22 mouse cellular contexts compared by ENCODE assay signal in genomic region chr16:56055911-56056310, GRCm38 (mm10). TPM values are rescaled to one million over a fixed set of nuclear protein-coding genes. Genes with fewer than 3 reads are reported as not detected.
DNase-seq lines count a peak whose midpoint lies in the region; ATAC-seq lines count a peak whose summit lies in the region.
"Had no signal": no experiment of that assay in that cellular context is flagged by ENCODE, and none has a peak within 500 bp of the region (broad histone marks: within the 10 kb centered on the region; RNA-seq: fewer than 3 reads in every experiment).

No protein-coding gene starts in this region.

- no peak overlapping the region for H3K4me3 ChIP-seq in forebrain, embryonic 10.5 days
- H3K4me3 ChIP-seq in forebrain, embryonic 15.5 days: no peak overlapping the region
- H3K4me3 ChIP-seq in midbrain, embryonic 11.5 days (ENCODE audit: low read depth, low read length): no peak overlapping the region
- no peak overlapping the region for H3K4me3 ChIP-seq in midbrain, embryonic 16.5 days (ENCODE audit: low read depth, low read length)
- no peak overlapping the region for H3K4me3 ChIP-seq in midbrain, embryonic 13.5 days (replicated peaks)
- H3K4me3 ChIP-seq in midbrain, embryonic 14.5 days (replicated peaks; ENCODE audit: low read depth, low read length): no peak overlapping the region

- H3K9ac ChIP-seq in forebrain, embryonic 15.5 days (replicated peaks): no peak overlapping the region
- no peak overlapping the region for H3K9ac ChIP-seq in midbrain, embryonic 11.5 days (ENCODE audit: low read length)
- H3K9ac ChIP-seq in midbrain, embryonic 16.5 days (ENCODE audit: low read depth, low read length): no peak overlapping the region
- no peak overlapping the region for H3K9ac ChIP-seq in midbrain, embryonic 13.5 days (replicated peaks)
- H3K9ac ChIP-seq in midbrain, embryonic 14.5 days (replicated peaks; ENCODE audit: low read length): no peak overlapping the region

- WGBS in forebrain, embryonic 10.5 days: 83% methylated on average over 3 of the region's 3 CpGs
- 78% methylated on average over 3 of the region's 3 CpGs for WGBS in forebrain, embryonic 15.5 days
- WGBS in midbrain, embryonic 11.5 days: 87% methylated on average over 3 of the region's 3 CpGs
- WGBS in midbrain, embryonic 16.5 days: 84% methylated on average over 3 of the region's 3 CpGs
- 85% methylated on average over 3 of the region's 3 CpGs for WGBS in midbrain, embryonic 13.5 days
- 87% methylated on average over 3 of the region's 3 CpGs for WGBS in midbrain, embryonic 14.5 days

- H3K9me3 ChIP-seq in forebrain, embryonic 10.5 days: no peaks in the 10 kb centered on the region
- H3K9me3 ChIP-seq in forebrain, embryonic 15.5 days: no peaks in the 10 kb centered on the region
- no peaks in the 10 kb centered on the region for H3K9me3 ChIP-seq in midbrain, embryonic 11.5 days (ENCODE audit: control insufficient read depth, low read length)
- H3K9me3 ChIP-seq in midbrain, embryonic 16.5 days (replicated peaks; ENCODE audit: control insufficient read depth, low read length, poor library complexity, severe bottlenecking): no peaks in the 10 kb centered on the region
- H3K9me3 ChIP-seq in midbrain, embryonic 13.5 days: no peaks in the 10 kb centered on the region
- H3K9me3 ChIP-seq in midbrain, embryonic 14.5 days (ENCODE audit: control insufficient read depth, low read length): no peaks in the 10 kb centered on the region
- H3K9me3 ChIP-seq: G1E had no signal

- ATAC-seq in forebrain, embryonic 15.5 days (replicated peaks): no peak
- ATAC-seq in midbrain, embryonic 11.5 days (ENCODE audit: low FRiP score): 0 out of 2 replicates have a peak, but pooled peaks have one; percentile 2
- ATAC-seq in midbrain, embryonic 16.5 days: no peak
- 0 out of 2 replicates have a peak, but pooled peaks have one; percentile 4 for ATAC-seq in midbrain, embryonic 13.5 days
- ATAC-seq in midbrain, embryonic 14.5 days (ENCODE audit: low FRiP score, low TSS enrichment): no peak
- ATAC-seq: activated CD4-positive, CD25-positive, alpha-beta regulatory T cell, adult 4 months; CD4-positive, CD25-positive, alpha-beta regulatory T cell, adult 4 months; Patski had no signal

- no peak overlapping the region for H3K4me2 ChIP-seq in forebrain, embryonic 15.5 days (replicated peaks)
- no peak overlapping the region for H3K4me2 ChIP-seq in midbrain, embryonic 11.5 days
- no peak overlapping the region for H3K4me2 ChIP-seq in midbrain, embryonic 16.5 days (ENCODE audit: low read length)
- H3K4me2 ChIP-seq in midbrain, embryonic 13.5 days (replicated peaks): no peak overlapping the region
- H3K4me2 ChIP-seq in midbrain, embryonic 14.5 days (ENCODE audit: low read length): no peak overlapping the region

- H3K4me1 ChIP-seq in forebrain, embryonic 10.5 days: peaks cover 27% of the 10 kb centered on the region
- no peaks in the 10 kb centered on the region for H3K4me1 ChIP-seq in forebrain, embryonic 15.5 days
- H3K4me1 ChIP-seq in midbrain, embryonic 11.5 days (ENCODE audit: control insufficient read depth, insufficient read depth, low read length): peaks cover 7% of the 10 kb centered on the region; the same call in 1 of the 2 replicates
- 0 out of 2 replicates have a peak, but pooled peaks cover 2% of the 10 kb centered on the region for H3K4me1 ChIP-seq in midbrain, embryonic 16.5 days (ENCODE audit: control insufficient read depth, insufficient read depth, low read length)
- H3K4me1 ChIP-seq in midbrain, embryonic 13.5 days (replicated peaks): 0 out of 2 replicates have a peak, but pooled peaks cover 5% of the 10 kb centered on the region
- 0 out of 2 replicates have a peak, but pooled peaks cover 3% of the 10 kb centered on the region for H3K4me1 ChIP-seq in midbrain, embryonic 14.5 days (ENCODE audit: control insufficient read depth, insufficient read depth, low read length)

- H3K36me3 ChIP-seq in forebrain, embryonic 10.5 days (replicated peaks): no peaks in the 10 kb centered on the region
- H3K36me3 ChIP-seq in forebrain, embryonic 15.5 days: no peaks in the 10 kb centered on the region
- H3K36me3 ChIP-seq in midbrain, embryonic 11.5 days (ENCODE audit: control insufficient read depth, insufficient read depth, low read length): no peaks in the 10 kb centered on the region
- no peaks in the 10 kb centered on the region for H3K36me3 ChIP-seq in midbrain, embryonic 16.5 days (ENCODE audit: control insufficient read depth, insufficient read depth, low read length)
- no peaks in the 10 kb centered on the region for H3K36me3 ChIP-seq in midbrain, embryonic 13.5 days
- H3K36me3 ChIP-seq in midbrain, embryonic 14.5 days (ENCODE audit: control insufficient read depth, insufficient read depth, low read length): no peaks in the 10 kb centered on the region
- H3K36me3 ChIP-seq: G1E had no signal

- intact Hi-C loops in heart, postnatal 36 days (cut with DNase I): no loop called here

- DNase-seq in forebrain, embryonic 10.5 days (ENCODE audit: extremely low spot score, low spot score): no peak
- peak; percentile 57 for DNase-seq in heart, adult 11 months
- no peak for DNase-seq in heart, postnatal 36 days
- DNase-seq in midbrain, embryonic 11.5 days (ENCODE audit: low spot score, missing footprints): peak; percentile 84
- DNase-seq in midbrain, embryonic 14.5 days: no peak
- DNase-seq: adrenal gland, adult 2 months; adrenal gland, adult 8-10 months; adrenal gland, postnatal 10 days; adrenal gland, postnatal 14 days; adrenal gland, postnatal 25 days; adrenal gland, postnatal 36 days; B cell, adult 2 months; cerebellum, adult 11 months; cerebellum, adult 11-12 months had no signal

- peak overlapping the region; percentile 74; the same call in 1 of the 2 replicates for H3K27ac ChIP-seq in forebrain, embryonic 10.5 days
- H3K27ac ChIP-seq in forebrain, embryonic 15.5 days (replicated peaks): no peak overlapping the region
- H3K27ac ChIP-seq in midbrain, embryonic 11.5 days (ENCODE audit: low read depth, low read length): no peak overlapping the region
- no peak overlapping the region for H3K27ac ChIP-seq in midbrain, embryonic 16.5 days (ENCODE audit: low read length)
- no peak overlapping the region for H3K27ac ChIP-seq in midbrain, embryonic 13.5 days
- no peak overlapping the region for H3K27ac ChIP-seq in midbrain, embryonic 14.5 days (replicated peaks; ENCODE audit: low read depth, low read length)

- H3K27me3 ChIP-seq in forebrain, embryonic 10.5 days (ENCODE audit: poor library complexity, severe bottlenecking): no peaks in the 10 kb centered on the region
- no peaks in the 10 kb centered on the region for H3K27me3 ChIP-seq in forebrain, embryonic 15.5 days
- no peaks in the 10 kb centered on the region for H3K27me3 ChIP-seq in midbrain, embryonic 11.5 days (ENCODE audit: control insufficient read depth, insufficient read depth, low read length)
- no peaks in the 10 kb centered on the region for H3K27me3 ChIP-seq in midbrain, embryonic 16.5 days (ENCODE audit: control insufficient read depth, insufficient read depth, low read depth, low read length)
- 0 out of 2 replicates have a peak, but pooled peaks cover 10% of the 10 kb centered on the region for H3K27me3 ChIP-seq in midbrain, embryonic 13.5 days
- H3K27me3 ChIP-seq in midbrain, embryonic 14.5 days (ENCODE audit: control insufficient read depth, insufficient read depth, low read length): no peaks in the 10 kb centered on the region
- H3K27me3 ChIP-seq: CH12.LX, Patski had no signal

RNA-seq across cellular contexts. Expression of gene Senp7, which starts 7.8 kb away (rescaled TPM):
- 28.7 and 29.2 TPM in 2 replicates for polyA plus RNA-seq in forebrain, embryonic 10.5 days (2016; fragmentation: Nextera tagmentation; extraction: Ambion mirVana)
- 57.7 and 58.4 TPM in 2 replicates for polyA plus RNA-seq in forebrain, embryonic 15.5 days (2015; fragmentation: Nextera tagmentation; extraction: Ambion mirVana)
- total RNA-seq in heart, postnatal 36 days (2021): 10 to 100 TPM; 14.4 to 16.0 TPM
- 37.4 and 42.8 TPM in 2 replicates for polyA plus RNA-seq in midbrain, embryonic 11.5 days (2014; fragmentation: Nextera tagmentation; extraction: Ambion mirVana)
- 55.4 and 63.5 TPM in 2 replicates for polyA plus RNA-seq in midbrain, embryonic 16.5 days (2015; fragmentation: Nextera tagmentation; extraction: Ambion mirVana)
- polyA plus RNA-seq in midbrain, embryonic 13.5 days (2015; fragmentation: Nextera tagmentation; extraction: Ambion mirVana): 65.1 and 73.7 TPM in 2 replicates
- polyA plus RNA-seq in midbrain, embryonic 14.5 days (2014; fragmentation: Nextera tagmentation; extraction: Ambion mirVana): 59.6 and 70.9 TPM in 2 replicates

RNA-seq across cellular contexts. Expression of gene Trmt10c, which starts 18.3 kb away (rescaled TPM):
- 33.9 and 35.6 TPM in 2 replicates for polyA plus RNA-seq in forebrain, embryonic 10.5 days (2016; fragmentation: Nextera tagmentation; extraction: Ambion mirVana)
- polyA plus RNA-seq in forebrain, embryonic 15.5 days (2015; fragmentation: Nextera tagmentation; extraction: Ambion mirVana): 25.1 and 25.7 TPM in 2 replicates
- 10 to 100 TPM; 10.4 to 13.1 TPM for total RNA-seq in heart, postnatal 36 days (2021)
- 31.3 and 33.3 TPM in 2 replicates for polyA plus RNA-seq in midbrain, embryonic 11.5 days (2014; fragmentation: Nextera tagmentation; extraction: Ambion mirVana)
- 18.4 and 20.1 TPM in 2 replicates for polyA plus RNA-seq in midbrain, embryonic 16.5 days (2015; fragmentation: Nextera tagmentation; extraction: Ambion mirVana)
- polyA plus RNA-seq in midbrain, embryonic 13.5 days (2015; fragmentation: Nextera tagmentation; extraction: Ambion mirVana): 23.2 and 23.8 TPM in 2 replicates
- polyA plus RNA-seq in midbrain, embryonic 14.5 days (2014; fragmentation: Nextera tagmentation; extraction: Ambion mirVana): 23.8 and 24.0 TPM in 2 replicates

RNA-seq across cellular contexts. Expression of gene Pcnp, which starts 26.4 kb away (rescaled TPM):
- polyA plus RNA-seq in forebrain, embryonic 10.5 days (2016; fragmentation: Nextera tagmentation; extraction: Ambion mirVana): 330 and 358 TPM in 2 replicates
- 234 and 248 TPM in 2 replicates for polyA plus RNA-seq in forebrain, embryonic 15.5 days (2015; fragmentation: Nextera tagmentation; extraction: Ambion mirVana)
- total RNA-seq in heart, postnatal 36 days (2021): 10 to 100 TPM; 50.8 to 52.1 TPM
- polyA plus RNA-seq in midbrain, embryonic 11.5 days (2014; fragmentation: Nextera tagmentation; extraction: Ambion mirVana): 384 and 403 TPM in 2 replicates
- 216 and 227 TPM in 2 replicates for polyA plus RNA-seq in midbrain, embryonic 16.5 days (2015; fragmentation: Nextera tagmentation; extraction: Ambion mirVana)
- 259 and 279 TPM in 2 replicates for polyA plus RNA-seq in midbrain, embryonic 13.5 days (2015; fragmentation: Nextera tagmentation; extraction: Ambion mirVana)
- polyA plus RNA-seq in midbrain, embryonic 14.5 days (2014; fragmentation: Nextera tagmentation; extraction: Ambion mirVana): 212 and 241 TPM in 2 replicates

Comparison
In these comparisons a context has a peak if more than half of its experiments do, and no peak if none do; other contexts are left out.
1. DNase-seq: peak in heart, adult 11 months (single experiment) and midbrain, embryonic 11.5 days (single experiment); none in forebrain, embryonic 10.5 days (single experiment), heart, postnatal 36 days (0 of 2) and midbrain, embryonic 14.5 days (single experiment).
2. ATAC-seq: peak in midbrain, embryonic 11.5 days (single experiment) and midbrain, embryonic 13.5 days (single experiment); none in forebrain, embryonic 15.5 days (single experiment), midbrain, embryonic 16.5 days (single experiment) and midbrain, embryonic 14.5 days (single experiment).